Mouse (Mus musculus): ENCODE measurements around the gene Pop7. TPM values are rescaled to one million over a fixed set of nuclear protein-coding genes. Genes with fewer than 3 reads are reported as not detected.

The Pop7 gene
- polyA plus RNA-seq, 1 experiment = 7.1 TPM

GRCm38 (mm10) chr5:137522711-137523110 is 20.4 kb upstream of the Pop7 start:
- Histone ChIP-seq H3K27me3 (ENCODE audit: control insufficient read depth) (no peaks in the 10 kb centered on the region), H3K4me3 (replicated peaks) (no peak overlapping the region), H3K9me3 (ENCODE audit: control insufficient read depth, low read length) (no peaks in the 10 kb centered on the region), H3K36me3 (ENCODE audit: control insufficient read depth) (peaks cover 98% of the 10 kb centered on the region), H3K4me1 (ENCODE audit: control insufficient read depth) (peaks cover 17% of the 10 kb centered on the region)
- TF ChIP-seq TAL1 (IDR thresholded peaks at IDR 0.05; ENCODE audit: low read length) = no peak
- TF ChIP-seq GATA1 (IDR thresholded peaks at IDR 0.05; ENCODE audit: low read length) = no peak

- Histone ChIP-seq H3K27me3 (ENCODE audit: control insufficient read depth) (no peaks in the 10 kb centered on the region), H3K9me3 (ENCODE audit: control insufficient read depth, low read length) (no peaks in the 10 kb centered on the region), H3K36me3 (ENCODE audit: control insufficient read depth) (peaks cover 97% of the 10 kb centered on the region), H3K4me1 (ENCODE audit: control insufficient read depth) (peaks cover 18% of the 10 kb centered on the region), H3K4me3 (replicated peaks) (no peak overlapping the region)
- no peak for TF ChIP-seq TAL1 (IDR thresholded peaks at IDR 0.05; ENCODE audit: low read length)
- no peak for TF ChIP-seq GATA1 (IDR thresholded peaks at IDR 0.05; ENCODE audit: low read length)
Observed at GRCm38 (mm10) chr5:137521861-137522260, 19.5 kb upstream of the Pop7 start.

- TF ChIP-seq GATA1 (IDR thresholded peaks at IDR 0.05; ENCODE audit: low read length) (no peak), TAL1 (IDR thresholded peaks at IDR 0.05; ENCODE audit: low read length) (no peak)
- Histone ChIP-seq H3K27me3 (ENCODE audit: control insufficient read depth) (no peaks in the 10 kb centered on the region), H3K4me1 (ENCODE audit: control insufficient read depth) (peaks cover 16% of the 10 kb centered on the region), H3K4me3 (replicated peaks) (no peak overlapping the region), H3K36me3 (ENCODE audit: control insufficient read depth) (peaks cover 83% of the 10 kb centered on the region), H3K9me3 (ENCODE audit: control insufficient read depth, low read length) (no peaks in the 10 kb centered on the region)
Observed at GRCm38 (mm10) chr5:137519691-137520550, 17.6 kb upstream of the Pop7 start.

- H3K9me3 ChIP-seq (ENCODE audit: control insufficient read depth, low read length) = no peaks in the 10 kb centered on the region
- no peaks in the 10 kb centered on the region for H3K27me3 ChIP-seq (ENCODE audit: control insufficient read depth)
- H3K4me1 ChIP-seq (ENCODE audit: control insufficient read depth) = peaks cover 29% of the 10 kb centered on the region
- no peak for TF ChIP-seq TAL1 (IDR thresholded peaks at IDR 0.05; ENCODE audit: low read length)
- H3K36me3 ChIP-seq (ENCODE audit: control insufficient read depth) = peaks cover 79% of the 10 kb centered on the region
- no peak within 1 kb of the TSS for H3K4me3 ChIP-seq (replicated peaks)
Observed at GRCm38 (mm10) chr5:137518436-137518835, 16.1 kb upstream of the Pop7 start, which contains the start of gene Gigyf1. Gene Gigyf1 (plus strand): TSS chr5:137518548.

GRCm38 (mm10) chr5:137514811-137515210 is 12.5 kb upstream of the Pop7 start:
- peaks cover 55% of the 10 kb centered on the region for H3K4me1 ChIP-seq (ENCODE audit: control insufficient read depth)
- no peak overlapping the region for H3K4me3 ChIP-seq (replicated peaks)
- no peaks in the 10 kb centered on the region for H3K9me3 ChIP-seq (ENCODE audit: control insufficient read depth, low read length)
- H3K27me3 ChIP-seq (ENCODE audit: control insufficient read depth) = no peaks in the 10 kb centered on the region
- TF ChIP-seq GATA1 (IDR thresholded peaks at IDR 0.05; ENCODE audit: low read length) (no peak), TAL1 (IDR thresholded peaks at IDR 0.05; ENCODE audit: low read length) (no peak)
- H3K36me3 ChIP-seq (ENCODE audit: control insufficient read depth) = peaks cover 56% of the 10 kb centered on the region

GRCm38 (mm10) chr5:137513951-137514721 is 11.8 kb upstream of the Pop7 start:
- Histone ChIP-seq H3K4me1 (ENCODE audit: control insufficient read depth) (peaks cover 62% of the 10 kb centered on the region), H3K4me3 (replicated peaks) (no peak overlapping the region), H3K27me3 (ENCODE audit: control insufficient read depth) (no peaks in the 10 kb centered on the region), H3K9me3 (ENCODE audit: control insufficient read depth, low read length) (no peaks in the 10 kb centered on the region), H3K36me3 (ENCODE audit: control insufficient read depth) (peaks cover 50% of the 10 kb centered on the region)
- TF ChIP-seq GATA1 (IDR thresholded peaks at IDR 0.05; ENCODE audit: low read length) (no peak), TAL1 (IDR thresholded peaks at IDR 0.05; ENCODE audit: low read length) (no peak)

GRCm38 (mm10) chr5:137512847-137513794 is 10.8 kb upstream of the Pop7 start:
- Histone ChIP-seq H3K4me1 (ENCODE audit: control insufficient read depth) (peaks cover 63% of the 10 kb centered on the region), H3K4me3 (replicated peaks) (no peak overlapping the region), H3K27me3 (ENCODE audit: control insufficient read depth) (no peaks in the 10 kb centered on the region), H3K36me3 (ENCODE audit: control insufficient read depth) (peaks cover 40% of the 10 kb centered on the region), H3K9me3 (ENCODE audit: control insufficient read depth, low read length) (no peaks in the 10 kb centered on the region)
- TF ChIP-seq GATA1 (IDR thresholded peaks at IDR 0.05; ENCODE audit: low read length) (no peak), TAL1 (IDR thresholded peaks at IDR 0.05; ENCODE audit: low read length) (no peak)

- Histone ChIP-seq H3K9me3 (ENCODE audit: control insufficient read depth, low read length) (no peaks in the 10 kb centered on the region), H3K36me3 (ENCODE audit: control insufficient read depth) (peaks cover 29% of the 10 kb centered on the region), H3K4me3 (replicated peaks) (peak overlapping the region; percentile 82), H3K27me3 (ENCODE audit: control insufficient read depth) (no peaks in the 10 kb centered on the region), H3K4me1 (ENCODE audit: control insufficient read depth) (peaks cover 56% of the 10 kb centered on the region)
- TF ChIP-seq TAL1 (IDR thresholded peaks at IDR 0.05; ENCODE audit: low read length) (no peak), GATA1 (IDR thresholded peaks at IDR 0.05; ENCODE audit: low read length) (no peak)
Observed at GRCm38 (mm10) chr5:137511706-137512105, 9.4 kb upstream of the Pop7 start.
